Mouse (Mus musculus): Measurements from ENCODE around the gene Clca3a1. TPM values are rescaled to one million over a fixed set of nuclear protein-coding genes. Genes with fewer than 3 reads are reported as not detected.

The Clca3a1 gene
- total RNA-seq, 4 experiments from 2014 or later = 0.07 to 0.27 (median 0.07) TPM; not detected in 1

- no peak for DNase-seq (ENCODE audit: low spot score in 2 of 2)
Measured at GRCm38 (mm10) chr3:144681542-144681941, 79.2 kb downstream of the Clca3a1 start.

GRCm38 (mm10) chr3:144679701-144680159 lies 81.0 kb downstream of the Clca3a1 start:
- DNase-seq (ENCODE audit: low spot score in 2 of 2) = peak; percentile 23 to 42

Other genes with a start within 250 kb of the Clca3a1 start
- gene Hs2st1, start 190.8 kb downstream of the Clca3a1 start, total RNA-seq (2022) = 10 to 100 TPM; 10.1 to 12.8 (median 11.7) TPM
- 100 to 1,000 TPM; 107 to 127 (median 111) TPM for gene Selenof, start 190.7 kb downstream of the Clca3a1 start, total RNA-seq (2022)
- gene Sh3glb1, start 40.6 kb downstream of the Clca3a1 start, total RNA-seq (2022) = 100 to 1,000 TPM; 304 to 397 (median 329) TPM
- not detected for gene Clca3a2, start 58.5 kb upstream of the Clca3a1 start, total RNA-seq (2022)
- not detected for gene Clca3b, start 88.4 kb upstream of the Clca3a1 start, total RNA-seq (2022)
- gene Clca4b, start 171.6 kb upstream of the Clca3a1 start, total RNA-seq (2022) = not detected
- under 1 TPM in 2 of 4 experiments, not detected in 2; 0.08 to 0.18 TPM for gene Clca4a, start 214.1 kb upstream of the Clca3a1 start, total RNA-seq (2022)